Mouse (Mus musculus) thymus, postnatal 25 days (tissue): ENCODE measurements at regions not wholly inside any gene's neighbourhood (a gene's known extent, or its start where the extent isn't known, plus 50 kb on each side); places are given as distances from the start of the nearest gene placed in this dataset.

Experiments used
- DNase-seq: peaks from one replicate; pipeline ENCODE4 v3.0.0; 2022

DNA sequence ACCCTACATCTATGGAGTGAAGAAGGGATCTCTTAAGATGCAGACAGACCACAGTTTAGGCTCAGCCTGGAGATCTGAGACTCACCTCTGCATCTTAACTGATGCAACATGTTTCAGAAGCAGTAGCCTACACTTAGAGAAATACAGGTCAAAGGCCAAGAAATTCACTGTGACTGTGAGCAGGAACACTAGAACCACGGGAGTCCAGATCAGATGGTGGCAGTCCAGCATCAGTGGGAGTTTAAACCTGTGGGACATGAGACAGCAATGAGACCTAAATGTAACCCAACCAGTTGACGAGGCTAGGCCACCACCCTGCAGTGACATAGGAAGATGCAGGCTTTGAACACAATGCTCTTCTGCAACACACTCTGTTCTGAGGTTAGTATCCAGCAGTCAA lies 511.1 kb upstream of the Mgmt start:
- DNase-seq: no peak

DNA sequence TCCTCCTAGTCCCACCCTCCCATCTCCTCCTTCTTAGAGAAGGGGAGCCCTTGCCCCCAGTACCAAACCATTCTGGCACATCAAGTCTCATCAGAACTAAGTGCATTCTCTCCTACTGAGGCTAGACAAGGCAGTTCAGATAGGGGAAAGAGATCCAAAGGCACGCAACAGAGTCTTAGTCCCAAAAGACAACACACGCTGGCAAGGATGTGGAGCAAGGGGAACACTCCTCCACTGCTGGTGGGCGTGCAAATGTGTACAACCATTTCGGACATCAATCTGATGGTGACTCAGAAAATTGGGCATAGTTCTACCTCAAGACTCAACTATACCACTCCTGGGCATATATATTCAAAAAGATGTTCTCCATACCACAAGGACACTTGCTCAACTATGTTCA lies 506.7 kb upstream of the Mgmt start:
- DNase-seq: no peak

DNA sequence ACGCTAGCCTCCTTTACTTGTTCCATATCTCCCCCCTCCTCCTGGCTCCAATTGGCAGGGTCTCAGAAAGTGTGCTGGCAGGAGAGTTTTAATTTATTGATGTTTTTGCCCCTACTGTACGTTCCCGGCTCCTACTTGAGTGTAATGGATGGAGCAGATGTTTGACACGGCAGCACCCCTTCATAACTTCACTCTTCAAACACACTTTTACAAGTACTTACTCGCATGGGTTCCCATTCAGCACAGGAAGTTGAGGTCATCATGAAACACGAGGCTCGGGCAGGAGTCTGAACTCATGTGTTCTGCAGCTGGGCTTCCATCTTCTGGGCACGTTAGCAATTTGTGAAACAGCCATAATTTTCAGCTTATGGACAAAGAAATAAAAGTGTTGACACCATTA lies 504.3 kb upstream of the Mgmt start:
- no peak for DNase-seq

DNA sequence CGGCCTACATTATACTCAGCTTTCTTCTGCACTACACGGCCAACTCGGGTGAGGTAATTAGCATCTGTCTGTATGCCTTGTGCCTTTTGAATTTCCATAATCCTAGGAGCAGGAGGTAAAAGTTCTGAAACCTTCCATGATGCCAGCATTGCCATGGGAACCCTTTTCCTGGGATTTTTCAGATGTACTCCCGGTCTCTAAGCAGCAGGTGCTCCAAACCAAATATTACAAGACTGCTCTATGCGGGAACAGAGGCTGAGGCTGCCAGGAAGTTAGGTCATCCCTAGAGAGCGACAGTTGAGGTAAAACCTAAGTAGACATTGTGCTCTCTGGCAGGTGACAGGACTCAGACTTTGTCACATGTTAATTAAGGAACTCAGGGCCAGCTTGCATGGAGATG lies 501.0 kb upstream of the Mgmt start:
- DNase-seq: no peak

DNA sequence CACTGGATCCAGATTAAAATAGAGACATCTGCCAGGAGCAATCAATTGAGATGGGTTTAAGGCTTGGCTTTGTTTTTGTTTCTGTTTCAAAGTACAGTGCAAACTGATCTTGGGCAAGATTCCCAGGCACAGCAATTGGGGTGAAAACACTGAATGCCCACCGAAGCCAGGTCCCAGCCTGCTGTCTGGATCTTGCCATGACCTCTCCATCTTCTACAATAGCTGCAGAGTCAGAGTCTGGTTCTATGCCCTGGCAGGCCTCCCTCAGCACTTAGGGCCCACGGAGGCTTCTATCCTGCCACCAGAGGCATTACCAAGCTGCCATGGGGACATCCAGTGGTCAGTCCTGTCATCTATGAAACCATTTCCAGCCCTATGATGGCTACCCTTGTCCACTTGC lies 498.6 kb upstream of the Mgmt start:
- DNase-seq: no peak

DNA sequence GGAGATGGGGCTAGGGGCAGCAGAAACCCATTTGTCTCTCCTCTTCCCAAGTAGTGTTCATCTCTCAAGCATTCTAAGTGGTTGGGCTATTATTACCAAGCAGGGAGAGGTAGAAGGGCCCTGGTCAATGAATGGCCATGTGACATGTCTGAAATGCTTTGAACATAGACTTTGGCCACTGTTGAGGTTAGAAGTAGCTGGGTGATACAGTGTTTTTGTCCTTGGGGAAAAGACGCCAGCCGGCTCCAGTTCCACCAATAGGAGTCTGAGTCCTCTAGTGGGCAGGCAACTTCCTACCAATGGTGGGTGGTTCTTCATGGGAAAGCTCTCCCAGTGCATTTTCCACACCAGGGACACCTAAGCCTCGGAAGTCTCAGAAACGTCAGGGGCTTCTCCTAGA lies 497.3 kb upstream of the Mgmt start:
- no peak for DNase-seq

DNA sequence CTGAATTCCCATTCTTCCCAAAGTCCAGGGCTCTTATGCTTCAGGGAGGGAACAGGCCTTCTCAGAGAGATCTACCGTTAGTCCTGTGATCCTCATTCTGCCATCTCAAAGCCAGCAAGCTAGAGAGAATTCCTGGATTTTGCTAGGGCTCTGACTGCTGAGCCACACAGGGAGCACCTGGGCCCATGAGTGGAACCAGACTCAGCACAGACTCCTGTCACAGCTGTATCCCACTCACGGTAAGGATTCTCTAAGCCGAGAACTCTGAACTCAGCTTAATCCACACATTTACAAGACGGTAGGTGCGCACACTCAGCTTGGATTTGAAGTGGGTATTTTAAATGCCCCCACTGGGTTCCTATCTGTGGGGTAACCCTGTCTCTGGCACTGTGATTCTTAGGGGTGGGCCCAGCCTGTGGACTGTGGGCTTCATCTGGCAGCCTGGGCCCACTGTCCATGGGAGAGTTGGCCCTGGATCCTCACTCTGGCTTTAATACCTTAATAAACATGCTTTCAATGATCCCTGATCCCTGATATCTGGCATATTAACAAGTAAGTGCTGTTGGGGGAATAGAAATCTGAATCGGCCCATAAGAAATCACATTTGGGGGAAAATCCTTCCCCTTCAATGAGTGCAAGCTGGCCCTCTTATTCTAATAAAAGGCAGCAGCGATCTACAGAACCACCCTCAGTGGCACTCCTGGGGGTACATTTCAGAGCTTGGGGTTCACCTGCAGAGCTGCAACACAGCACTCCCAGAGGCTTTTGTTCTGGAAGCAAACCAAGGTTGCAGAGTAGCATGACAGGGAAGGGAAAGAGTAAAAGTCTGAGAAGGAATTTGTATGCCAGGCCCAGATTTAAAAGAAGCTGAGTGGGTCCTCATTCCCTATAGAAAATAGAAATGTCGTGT lies 491.5 kb upstream of the Mgmt start:
- DNase-seq: no peak

DNA sequence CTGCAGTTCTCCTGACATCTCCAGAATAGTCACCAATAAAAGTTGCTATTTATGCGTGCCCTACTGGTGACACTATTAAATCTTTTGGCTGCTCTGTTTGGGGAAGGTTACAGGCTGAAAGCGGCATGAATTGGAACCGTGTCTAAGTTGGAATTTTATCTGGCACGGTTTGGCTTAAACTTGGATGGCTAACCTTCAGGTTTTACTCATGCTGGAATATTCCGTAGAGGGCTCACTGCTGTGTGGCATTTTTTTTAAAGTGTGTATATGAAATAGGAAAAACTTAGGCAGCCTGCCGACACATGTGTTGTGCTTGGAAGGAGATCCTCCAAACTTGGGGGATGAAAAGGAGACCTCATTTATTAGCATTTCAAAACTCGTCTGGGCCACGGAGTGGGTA lies 489.0 kb upstream of the Mgmt start:
- no peak for DNase-seq

DNA sequence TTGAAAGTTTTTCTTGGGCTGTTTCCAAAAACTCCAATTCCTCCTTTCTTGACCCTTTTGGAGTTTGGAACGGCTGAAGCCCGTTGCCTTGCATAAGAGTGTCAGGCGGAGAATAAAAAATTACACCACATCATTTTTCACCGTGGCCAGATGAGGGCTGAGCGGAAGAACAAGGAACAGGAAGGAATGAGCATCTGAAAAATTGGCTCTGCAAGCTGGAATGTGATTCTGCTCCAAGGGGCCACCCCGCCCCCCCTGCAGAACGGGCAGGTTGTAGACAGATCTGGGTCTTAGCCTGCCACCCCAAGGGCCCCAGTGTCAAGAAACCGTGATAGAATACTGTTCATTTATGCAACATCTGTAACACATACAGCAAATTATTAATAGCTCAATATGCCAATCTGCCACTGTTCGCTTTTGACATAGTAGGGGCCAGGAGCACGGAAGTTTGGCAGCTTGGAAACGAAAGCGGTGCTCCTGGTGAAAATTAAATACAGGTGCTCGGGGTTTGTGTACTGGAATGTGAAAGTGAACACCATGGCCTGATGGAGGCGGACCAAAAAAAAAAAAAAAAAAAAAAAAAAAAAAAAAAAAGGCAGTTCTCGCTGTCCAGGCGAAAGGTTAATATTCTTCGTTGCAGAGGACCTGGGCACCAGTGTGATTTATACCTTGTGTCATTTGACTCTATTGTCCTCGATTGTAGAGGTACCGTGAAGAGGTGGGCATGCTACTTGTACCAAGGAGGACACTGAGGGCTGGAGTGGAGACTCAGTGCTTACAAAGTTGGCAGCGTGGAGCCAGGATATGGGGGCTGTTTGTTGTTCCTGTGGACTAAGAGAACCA lies 487.9 kb upstream of the Mgmt start:
- DNase-seq: no peak

DNA sequence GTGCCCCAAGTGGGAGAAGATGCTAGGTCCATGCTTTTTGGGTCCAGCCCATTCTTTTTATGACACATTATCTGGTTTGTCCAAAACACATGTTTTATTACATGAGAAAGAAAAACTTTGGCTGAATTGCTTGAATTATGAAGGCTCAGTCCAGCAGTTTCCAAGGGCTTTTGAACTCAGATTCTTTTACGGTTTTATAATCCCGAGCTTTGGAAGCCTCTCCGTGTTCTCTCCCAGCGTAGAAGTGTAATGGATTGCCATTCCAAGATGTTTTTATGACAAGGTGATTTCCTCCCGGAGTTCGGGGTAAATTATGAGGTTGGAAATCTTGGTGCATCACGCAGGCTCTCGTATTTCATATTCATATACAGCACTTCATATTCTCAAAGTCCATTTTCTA lies 479.6 kb upstream of the Mgmt start:
- no peak for DNase-seq

DNA sequence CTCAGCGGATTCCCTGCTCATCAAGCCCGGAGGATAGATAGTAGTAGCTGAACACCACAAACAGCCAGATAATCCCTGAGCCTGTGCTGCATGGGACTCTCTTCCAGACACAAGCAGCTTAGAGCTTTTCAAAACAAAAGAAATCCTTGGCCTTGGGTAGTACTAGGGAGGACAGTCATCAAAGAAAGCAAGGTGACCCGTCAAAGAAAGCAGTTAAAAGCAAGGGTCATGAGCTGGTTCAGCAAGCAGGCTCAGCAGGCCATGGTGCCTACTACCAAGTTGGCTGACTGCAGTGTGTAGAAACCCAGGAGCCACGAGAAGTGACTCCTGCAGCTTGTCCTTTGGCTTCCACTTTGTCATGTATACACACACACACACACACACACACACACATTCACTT lies 477.1 kb upstream of the Mgmt start:
- no peak for DNase-seq

DNA sequence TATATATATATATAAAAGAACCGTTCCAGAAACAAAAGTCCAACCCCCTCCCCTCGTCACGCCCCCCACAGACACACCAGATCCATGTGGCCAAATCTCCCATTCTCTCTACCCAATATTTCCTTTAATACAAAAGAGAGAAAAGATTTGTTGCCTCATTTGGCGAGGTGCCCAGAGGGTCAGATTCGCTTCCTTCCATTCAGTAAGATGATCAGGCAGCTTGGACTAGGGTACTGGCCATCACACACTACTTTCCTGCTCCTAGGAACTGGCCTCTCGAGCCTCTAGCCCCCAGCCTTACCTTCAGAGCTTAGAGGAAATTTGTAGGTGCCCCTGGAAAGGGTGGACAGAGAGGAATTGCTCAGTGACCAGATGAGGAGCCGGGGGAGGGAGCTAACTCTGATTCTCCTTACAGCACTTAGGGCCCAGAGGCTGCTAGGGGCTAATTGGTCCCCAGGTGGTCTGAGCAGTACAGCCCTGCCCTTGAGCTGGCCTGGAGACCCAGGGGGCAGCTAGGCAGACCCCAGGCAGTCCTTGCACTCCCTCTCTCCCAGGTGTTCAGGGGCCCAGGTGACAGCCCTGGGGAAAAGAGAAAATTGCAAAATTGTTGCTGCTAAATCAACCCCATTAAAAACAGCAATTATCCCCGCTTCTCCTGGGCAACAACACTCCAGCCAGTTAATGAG lies 470.4 kb upstream of the Mgmt start:
- no peak for DNase-seq

DNA sequence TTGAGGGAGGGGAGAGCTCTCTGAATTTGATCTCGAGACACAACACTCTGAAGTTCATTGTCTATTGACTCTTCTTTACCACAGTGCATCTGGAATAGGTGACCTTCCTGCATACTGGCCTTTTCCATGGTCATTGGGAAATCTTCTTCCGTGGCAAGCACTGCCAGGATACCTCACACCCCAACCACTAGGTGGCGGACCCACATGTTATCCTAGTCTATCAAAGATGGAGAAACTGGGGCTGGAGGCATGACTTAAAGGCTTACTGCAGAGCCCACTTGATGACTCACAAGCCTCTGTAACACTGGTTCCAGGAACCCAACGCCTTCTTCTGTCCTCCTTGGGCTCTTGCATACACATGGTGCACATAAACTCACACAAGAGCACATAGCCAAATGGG lies 467.2 kb upstream of the Mgmt start:
- no peak for DNase-seq

DNA sequence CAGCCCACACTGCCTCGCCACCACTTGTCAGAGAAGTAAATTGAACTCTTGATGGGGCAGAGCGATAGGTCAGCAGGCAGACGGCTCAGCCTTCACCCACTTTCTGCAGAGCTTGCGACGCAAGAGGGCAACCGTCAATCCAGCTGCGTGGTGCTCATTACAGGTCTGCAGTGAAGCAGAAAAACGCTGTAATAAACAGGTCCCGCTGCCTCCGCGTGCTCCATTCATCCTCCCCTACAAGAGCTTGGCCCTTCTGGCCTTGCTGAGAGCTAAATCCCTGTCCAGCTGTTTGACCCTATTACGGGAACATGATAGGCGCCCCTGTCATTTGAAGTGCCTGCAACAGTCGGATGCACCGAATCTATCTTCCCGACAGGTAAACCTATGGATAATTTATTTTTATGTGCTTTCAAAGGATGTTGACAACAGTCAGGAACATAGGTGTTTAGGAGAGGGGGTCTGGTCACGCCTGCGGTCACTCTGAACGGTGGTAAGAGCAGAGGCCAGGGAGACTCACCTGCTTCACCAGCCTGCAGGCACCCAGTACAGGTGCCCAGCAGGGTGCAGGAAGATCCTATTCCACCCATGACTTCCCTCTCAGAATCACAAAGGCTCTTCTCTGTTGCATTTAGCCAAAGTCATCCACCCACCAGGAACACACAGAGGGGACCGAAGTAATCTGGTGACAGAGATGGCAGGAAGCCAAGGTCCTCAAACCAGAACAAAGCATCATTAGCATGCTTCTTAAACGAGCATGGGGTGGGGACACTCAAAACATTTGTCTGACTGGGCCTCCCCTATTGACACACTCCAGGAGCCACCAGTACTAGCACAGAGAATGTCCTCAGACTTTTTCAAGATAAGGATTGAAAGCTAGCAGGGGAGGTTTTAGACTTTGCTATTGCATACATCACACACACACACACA lies 464.1 kb upstream of the Mgmt start:
- no peak for DNase-seq

DNA sequence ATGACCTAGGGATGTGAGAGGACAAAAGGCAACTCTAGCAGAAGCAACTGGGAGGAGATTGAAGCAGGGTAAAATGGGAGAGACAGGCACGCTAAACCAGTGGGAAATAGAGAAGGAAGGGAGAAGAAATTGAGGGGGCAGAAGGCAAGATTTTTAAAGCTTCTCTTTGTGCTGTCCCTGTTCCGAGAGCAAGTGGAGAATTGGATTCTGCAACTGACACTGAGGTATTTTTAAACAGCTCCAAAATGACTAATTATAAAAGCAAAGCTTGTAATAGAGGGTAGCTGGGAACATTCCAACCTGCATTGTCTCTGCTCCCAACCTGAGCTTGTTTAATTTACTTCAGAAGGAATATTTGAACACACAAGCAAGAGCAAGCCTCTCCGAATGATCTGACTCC lies 460.7 kb upstream of the Mgmt start:
- no peak for DNase-seq

DNA sequence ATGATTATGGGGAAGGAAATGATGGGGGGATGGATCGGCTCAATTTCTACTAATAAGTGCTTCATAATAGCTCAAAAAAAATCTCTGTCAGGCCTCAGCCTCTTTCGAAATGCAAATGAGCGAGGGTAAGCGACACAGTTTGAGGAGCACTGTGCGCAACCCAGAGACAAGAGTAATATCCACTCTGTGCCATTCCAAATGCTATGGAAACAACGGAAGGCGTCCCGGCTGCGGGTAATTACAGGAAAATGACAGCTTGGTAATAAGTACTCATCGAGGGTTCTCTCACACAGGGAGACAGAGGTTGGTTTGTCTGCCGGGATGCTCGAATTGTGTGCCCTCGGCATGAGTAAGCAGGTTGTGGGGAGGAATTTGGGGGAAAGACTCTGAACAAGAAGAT lies 459.9 kb upstream of the Mgmt start:
- DNase-seq: no peak

DNA sequence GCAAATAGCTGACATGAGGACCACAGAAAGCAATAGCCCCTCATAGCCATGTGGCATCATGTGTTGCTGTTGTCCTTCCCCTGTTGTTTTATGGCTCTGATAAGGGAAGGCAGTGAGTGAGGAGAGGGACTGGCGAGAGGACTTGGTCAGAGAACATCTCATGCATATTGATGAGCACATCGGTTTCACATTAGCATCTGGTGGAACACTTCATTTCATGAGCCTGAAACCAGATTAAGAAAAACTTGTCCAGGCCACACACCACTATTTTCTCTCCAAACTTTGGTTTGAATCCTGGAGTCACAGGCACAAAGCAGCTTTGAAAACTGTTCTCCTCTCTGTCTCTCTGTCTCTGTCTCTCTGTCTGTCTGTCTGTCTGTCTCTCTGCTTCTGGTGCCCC lies 451.0 kb upstream of the Mgmt start:
- no peak for DNase-seq

DNA sequence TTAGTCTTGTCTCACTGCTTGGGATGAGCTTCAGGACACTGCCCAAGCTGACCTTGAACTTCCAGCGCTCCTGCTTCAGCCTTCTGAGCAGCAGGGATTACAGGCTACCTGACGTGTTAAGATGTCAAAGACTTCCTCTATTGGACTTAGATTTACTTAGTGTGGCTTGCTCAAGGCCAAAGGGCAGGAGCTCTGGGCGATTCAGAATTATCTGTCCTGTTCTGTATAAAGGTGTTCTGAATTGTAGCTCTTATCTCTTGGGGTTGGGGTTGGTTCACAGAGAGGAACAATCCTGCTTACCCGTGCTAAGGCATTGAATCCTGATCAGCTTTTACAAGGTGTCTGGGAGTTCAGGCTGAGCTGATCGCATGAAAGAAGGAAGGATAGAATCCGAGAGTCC lies 449.3 kb upstream of the Mgmt start:
- DNase-seq: no peak

DNA sequence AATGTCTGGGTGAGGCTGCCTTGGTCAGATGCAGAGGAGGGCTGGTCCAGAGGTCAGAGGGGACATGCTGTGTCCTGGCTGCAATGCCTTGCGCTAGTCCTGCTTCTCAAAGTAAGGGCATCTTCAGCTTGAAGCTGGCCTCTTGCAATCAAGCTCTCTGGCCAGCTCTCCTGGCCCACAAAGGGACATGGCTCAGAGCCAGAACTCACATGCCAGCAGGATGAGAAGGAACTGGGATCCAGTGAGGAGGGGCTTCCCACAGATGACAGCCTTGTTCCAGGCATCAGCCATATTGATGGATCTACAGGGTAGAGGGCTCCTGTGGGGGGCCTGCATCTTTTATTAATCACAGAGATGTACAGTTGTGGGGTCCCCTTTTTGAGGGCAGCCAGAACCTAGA lies 445.1 kb upstream of the Mgmt start:
- DNase-seq: no peak

DNA sequence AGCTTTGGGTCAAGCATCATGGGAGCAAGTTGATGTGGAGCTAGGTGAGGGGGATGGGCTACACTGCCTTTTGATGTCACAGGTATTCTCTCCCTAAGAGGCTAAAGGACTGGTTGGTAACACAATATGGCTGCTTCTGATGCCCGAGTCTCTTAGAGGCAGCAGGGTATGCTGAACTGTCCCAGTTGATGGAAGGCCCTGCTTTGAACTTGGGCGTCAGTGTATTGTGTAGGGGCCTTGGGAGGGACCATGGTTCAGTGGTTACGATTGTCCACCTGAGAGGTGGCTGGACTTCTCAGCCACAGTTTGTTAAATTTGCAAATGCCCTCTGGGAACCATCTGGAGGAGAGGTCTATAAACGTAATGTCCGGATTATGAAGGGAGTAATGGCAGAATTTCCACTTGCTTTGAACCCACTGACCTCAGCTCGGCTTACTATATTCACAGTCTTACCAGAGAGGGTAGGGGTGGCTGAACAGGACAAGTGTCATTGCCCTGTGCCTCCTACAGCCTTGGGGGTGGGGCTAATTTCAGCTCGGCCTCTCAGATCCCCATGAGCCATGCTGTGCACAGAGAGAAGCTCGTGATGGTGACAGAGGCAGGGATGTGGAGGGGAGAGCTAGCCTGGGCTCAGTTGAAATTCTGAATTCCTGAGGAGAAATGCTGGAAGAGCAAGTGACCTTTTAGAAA lies 442.6 kb upstream of the Mgmt start:
- no peak for DNase-seq

DNA sequence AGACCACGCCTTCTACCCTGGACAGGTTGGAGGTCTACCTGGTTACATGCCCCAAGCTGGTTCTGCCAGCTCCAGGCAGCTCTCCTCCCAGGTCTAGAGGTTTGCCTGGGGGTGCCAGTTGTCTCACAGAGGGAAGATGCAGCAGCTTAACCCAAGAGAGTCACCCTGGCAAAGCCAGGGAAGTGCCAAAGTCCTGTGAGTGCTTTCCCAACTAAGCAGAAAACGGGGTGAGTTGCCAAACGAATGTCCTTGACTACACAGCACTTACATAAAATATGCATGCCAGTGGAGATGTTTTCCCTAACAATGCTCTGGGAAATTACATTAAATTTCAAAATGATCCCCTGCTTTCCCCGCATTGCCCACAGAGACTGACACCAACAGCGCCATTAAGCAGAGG lies 441.9 kb upstream of the Mgmt start:
- DNase-seq: no peak

DNA sequence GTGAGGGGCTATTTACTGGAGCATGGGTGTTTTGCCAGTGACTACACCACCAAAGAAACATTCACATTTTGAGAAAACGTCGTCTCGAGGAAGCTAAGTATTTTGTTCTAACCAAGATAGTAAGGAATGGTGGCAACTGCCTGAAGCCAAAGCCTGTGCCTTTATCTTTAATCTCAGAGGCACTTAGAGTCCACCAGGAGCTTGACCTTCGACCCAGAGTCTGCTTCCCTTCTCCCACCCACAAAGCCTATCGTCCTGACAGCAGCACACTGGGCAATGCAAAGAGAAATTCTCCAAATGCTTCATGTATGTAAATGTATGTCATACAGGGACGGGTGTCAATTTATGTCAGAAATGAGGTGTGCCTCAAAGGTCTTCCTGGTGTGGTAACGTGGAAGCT lies 437.2 kb upstream of the Mgmt start:
- DNase-seq: no peak
